Mouse (Mus musculus) stomach, embryonic 14.5 days (tissue): ENCODE data around the gene Knstrn. TPM values are rescaled to one million over a fixed set of nuclear protein-coding genes. Genes with fewer than 3 reads are reported as not detected.

Source experiments
- ATAC-seq: fragments of 200-750 bp; cut with Nextera tagmentation; 2 replicates; pipeline ENCODE4 v1.8.0; 2017; ENCODE audit warnings: low read depth, moderate TSS enrichment; ENCODE audit not compliant: insufficient number of reproducible peaks, insufficient read depth, low FRiP score
- H3K27ac ChIP-seq: fragments of 300-500 bp; sonication (generic); 2 replicates; pipeline ENCODE4 v1.5.1; 2014; ENCODE audit warnings: mild to moderate bottlenecking, low read length, moderate library complexity, mixed read lengths
- H3K27me3 ChIP-seq: fragments of 300-500 bp; sonication (generic); 2 replicates; pipeline ENCODE4 v1.6.1; 2014; ENCODE audit warnings: low read length, control low read depth, mixed read lengths; ENCODE audit not compliant: control insufficient read depth, insufficient read depth
- H3K36me3 ChIP-seq: fragments of 300-500 bp; sonication (generic); 2 replicates; pipeline ENCODE4 v1.6.1; 2014; ENCODE audit warnings: mild to moderate bottlenecking, control low read depth, low read length, moderate library complexity, mixed read lengths; ENCODE audit not compliant: control insufficient read depth, insufficient read depth
- H3K4me1 ChIP-seq: fragments of 300-500 bp; sonication (generic); 2 replicates; pipeline ENCODE4 v1.6.1; 2014; ENCODE audit warnings: low read length, control low read depth, mixed read lengths; ENCODE audit not compliant: control insufficient read depth, insufficient read depth
- H3K4me2 ChIP-seq: fragments of 300-500 bp; sonication (generic); replicated peaks from 2 replicates; pipeline ENCODE4 v1.6.1; 2014; ENCODE audit warnings: low read depth, low read length, control low read depth
- H3K4me3 ChIP-seq: fragments of 300-500 bp; sonication (generic); 2 replicates; pipeline ENCODE4 v1.5.1; 2014; ENCODE audit warnings: low read depth, low read length, control low read depth
- H3K9ac ChIP-seq: fragments of 300-500 bp; sonication (generic); replicated peaks from 2 replicates; pipeline ENCODE4 v1.6.1; 2014; ENCODE audit warnings: low read depth, mild to moderate bottlenecking, control low read depth, low read length, moderate library complexity, mixed read lengths
- H3K9me3 ChIP-seq: fragments of 300-500 bp; sonication (generic); 2 replicates; pipeline ENCODE4 v1.6.1; 2016; ENCODE audit warnings: low read depth, low read length, control low read depth; ENCODE audit not compliant: control insufficient read depth
- WGBS: fragments of 180-500 bp; shearing (Covaris S2); extraction: QIAGEN DNeasy Blood & Tissue Kit; methylation state at CpG from one replicate; pipeline ENCODE4 v1.1.7; 2014; 5-methylcytosine and 5-hydroxymethylcytosine counted together
- polyA plus RNA-seq: library from polyadenylated mRNA; unstranded; fragments of >200 nt; fragmentation: Nextera tagmentation; extraction: Ambion mirVana; gene quantifications from 2 replicates; pipeline ENCODE4 v1.2.1, GENCODE M21; 2014

Knstrn gene
- polyA plus RNA-seq, 1 experiment from 2014 or later, result 105 TPM

DNA sequence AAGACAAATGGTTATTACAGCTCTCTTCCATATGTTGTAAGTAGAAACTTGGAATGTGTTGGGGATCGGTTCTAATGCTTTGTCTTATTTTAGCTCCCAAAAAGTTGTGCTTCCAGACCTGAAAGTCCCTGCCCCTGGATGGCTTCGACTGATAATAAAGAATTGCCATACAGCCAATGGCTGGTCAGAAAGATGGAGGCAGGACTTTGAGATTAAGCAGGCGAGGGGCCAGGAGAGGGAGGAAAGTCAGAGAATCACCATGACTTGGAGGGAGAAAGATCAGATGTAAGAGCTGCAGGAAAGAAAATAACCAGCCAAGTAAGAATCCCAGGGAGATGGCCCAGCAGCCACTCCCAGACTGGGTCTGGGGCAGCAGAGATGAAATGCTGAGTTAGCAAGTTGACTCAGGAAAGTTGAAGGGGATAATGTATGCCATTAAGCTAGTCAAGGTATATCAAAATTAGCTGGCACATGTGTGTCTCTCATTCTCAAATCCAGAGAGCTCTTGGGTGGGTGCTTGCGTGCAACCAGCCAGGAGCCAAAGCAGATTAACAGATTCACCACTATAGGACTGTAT lies 11.2 kb upstream of the Knstrn start:
- no peak overlapping the region for H3K4me2 ChIP-seq
- WGBS, result 63% methylated on average over 4 of the region's 4 CpGs
- H3K36me3 ChIP-seq, result no peaks in the 10 kb centered on the region
- no peak overlapping the region for H3K9ac ChIP-seq
- H3K4me1 ChIP-seq, result no peaks in the 10 kb centered on the region
- no peaks in the 10 kb centered on the region for H3K9me3 ChIP-seq
- H3K27me3 ChIP-seq, result no peaks in the 10 kb centered on the region
- H3K27ac ChIP-seq, result no peak overlapping the region
- H3K4me3 ChIP-seq, result no peak overlapping the region
- ATAC-seq, result no peak

DNA sequence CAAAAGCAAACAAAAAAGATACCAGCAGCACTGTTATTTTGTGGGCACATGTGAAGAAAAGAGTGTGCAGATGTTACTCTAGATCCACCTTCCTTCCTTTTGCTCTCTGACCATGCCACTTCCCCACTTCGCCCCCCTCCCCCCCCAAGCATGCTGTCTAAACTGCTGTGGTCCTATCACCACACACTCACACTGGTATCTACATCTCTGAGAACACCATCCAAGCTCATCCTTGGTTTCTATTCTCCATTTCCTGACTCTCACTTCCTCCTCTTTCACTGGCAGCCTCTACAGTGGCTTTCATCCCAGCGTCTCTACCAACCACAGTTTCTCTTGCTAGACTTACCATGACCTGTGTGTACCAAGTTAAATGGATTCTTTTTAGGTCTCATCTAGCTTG lies 9.3 kb upstream of the Knstrn start:
- Histone ChIP-seq H3K9me3 (no peaks in the 10 kb centered on the region), H3K36me3 (no peaks in the 10 kb centered on the region), H3K4me2 (no peak overlapping the region), H3K9ac (no peak overlapping the region), H3K4me1 (no peaks in the 10 kb centered on the region), H3K27ac (no peak overlapping the region), H3K27me3 (no peaks in the 10 kb centered on the region), H3K4me3 (no peak overlapping the region)
- 79% methylated on average over 2 of the region's 2 CpGs for WGBS
- ATAC-seq, result no peak

DNA sequence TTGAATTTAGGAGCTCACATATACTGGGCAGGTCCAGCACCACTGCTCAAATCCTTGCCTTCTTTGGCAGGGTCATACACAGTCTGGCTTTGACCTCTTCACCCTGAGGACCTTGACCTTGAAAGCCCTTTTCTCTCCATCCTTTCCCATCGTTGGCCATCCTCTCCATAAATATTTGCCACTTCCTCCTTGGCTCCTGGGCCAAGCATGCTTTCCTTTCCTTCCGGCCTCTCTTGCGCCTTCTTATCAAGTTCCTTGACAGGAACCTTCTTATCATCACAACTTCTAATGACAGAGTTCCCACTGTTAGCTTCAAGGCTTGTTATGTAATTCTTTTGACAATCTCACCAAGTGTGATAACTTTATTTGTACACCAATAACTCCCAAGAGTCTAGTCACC lies 8.7 kb upstream of the Knstrn start:
- H3K4me2 ChIP-seq, result no peak overlapping the region
- H3K9me3 ChIP-seq, result no peaks in the 10 kb centered on the region
- H3K27me3 ChIP-seq, result no peaks in the 10 kb centered on the region
- H3K9ac ChIP-seq, result no peak overlapping the region
- WGBS, result 34% methylated on average over 3 of the region's 3 CpGs
- H3K4me1 ChIP-seq, result no peaks in the 10 kb centered on the region
- H3K36me3 ChIP-seq, result no peaks in the 10 kb centered on the region
- H3K27ac ChIP-seq, result no peak overlapping the region
- ATAC-seq, result no peak
- H3K4me3 ChIP-seq, result no peak overlapping the region

DNA sequence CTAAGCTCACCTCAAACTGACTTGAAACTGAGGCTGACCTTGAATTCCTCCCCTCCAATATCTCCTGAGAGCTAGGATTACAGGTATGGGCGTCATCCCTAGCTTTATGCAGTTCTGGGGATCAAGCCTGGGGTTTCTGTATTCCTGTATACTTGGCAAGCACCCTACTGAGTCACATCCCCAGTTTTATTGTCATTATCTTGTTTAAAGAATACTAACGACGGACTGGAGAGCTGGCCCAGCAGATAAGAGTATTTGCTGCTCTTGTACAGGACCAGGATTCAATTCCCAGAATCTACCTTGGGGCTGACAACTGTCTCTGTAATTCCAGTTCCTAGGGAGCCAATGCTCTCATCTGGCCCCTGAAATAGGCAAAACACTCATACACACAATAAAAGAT lies 8.0 kb upstream of the Knstrn start:
- Histone ChIP-seq H3K4me3 (no peak overlapping the region), H3K36me3 (no peaks in the 10 kb centered on the region), H3K27ac (no peak overlapping the region), H3K4me1 (no peaks in the 10 kb centered on the region), H3K9ac (no peak overlapping the region), H3K27me3 (no peaks in the 10 kb centered on the region), H3K9me3 (no peaks in the 10 kb centered on the region), H3K4me2 (no peak overlapping the region)
- ATAC-seq, result no peak
- WGBS, result 17% methylated on average over 3 of the region's 3 CpGs

DNA sequence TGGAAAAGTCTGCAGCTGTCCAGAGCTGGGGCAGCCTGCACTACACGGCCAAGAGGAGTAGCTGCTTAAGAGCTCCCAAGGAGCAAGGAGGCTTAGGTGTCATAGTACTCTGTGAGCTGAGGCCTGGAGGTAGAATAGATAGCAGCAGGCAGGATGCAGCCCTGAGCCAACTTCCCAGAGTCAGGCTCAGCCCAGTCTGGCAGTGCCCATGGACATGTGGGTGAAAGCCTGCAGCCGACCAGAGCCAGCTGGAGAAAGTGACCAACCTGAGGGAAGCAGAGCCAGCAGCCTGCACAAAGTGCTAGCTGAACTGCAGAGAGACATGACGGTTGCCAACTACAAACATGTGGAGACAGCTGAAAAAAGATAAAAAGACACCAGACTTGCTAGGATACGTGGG lies 6.9 kb upstream of the Knstrn start:
- no peaks in the 10 kb centered on the region for H3K9me3 ChIP-seq
- H3K4me2 ChIP-seq, result no peak overlapping the region
- no peaks in the 10 kb centered on the region for H3K27me3 ChIP-seq
- H3K27ac ChIP-seq, result no peak overlapping the region
- H3K4me1 ChIP-seq, result no peaks in the 10 kb centered on the region
- no peaks in the 10 kb centered on the region for H3K36me3 ChIP-seq
- H3K9ac ChIP-seq, result no peak overlapping the region
- 61% methylated on average over 4 of the region's 4 CpGs for WGBS
- no peak overlapping the region for H3K4me3 ChIP-seq
- no peak for ATAC-seq

DNA sequence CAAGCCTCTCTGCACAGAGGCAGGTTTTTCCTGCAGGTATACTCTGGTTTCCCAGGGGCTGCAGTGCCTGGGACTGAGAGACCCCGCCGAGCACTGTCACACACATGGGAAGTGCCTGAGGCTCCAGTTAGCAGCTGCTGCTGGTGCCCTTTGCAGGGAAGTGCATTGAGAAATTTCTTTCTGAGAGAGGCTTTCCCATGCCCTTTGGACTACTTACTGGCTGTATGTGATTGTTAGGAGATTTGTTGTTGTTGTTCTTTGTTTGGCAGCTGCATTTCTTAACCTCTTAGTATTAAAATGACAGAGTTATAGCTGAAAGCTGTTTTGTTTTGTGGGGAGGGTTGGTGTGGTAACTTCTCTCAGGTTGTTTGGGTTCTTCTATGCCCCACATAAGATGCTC lies 2.9 kb upstream of the Knstrn start:
- 44% methylated on average over 2 of the region's 2 CpGs for WGBS
- no peak overlapping the region for H3K4me2 ChIP-seq
- no peaks in the 10 kb centered on the region for H3K36me3 ChIP-seq
- H3K27ac ChIP-seq, result no peak overlapping the region
- H3K9me3 ChIP-seq, result no peaks in the 10 kb centered on the region
- H3K4me1 ChIP-seq, result peaks cover 12% of the 10 kb centered on the region
- H3K27me3 ChIP-seq, result no peaks in the 10 kb centered on the region
- ATAC-seq, result no peak
- H3K9ac ChIP-seq, result no peak overlapping the region
- H3K4me3 ChIP-seq, result no peak overlapping the region

DNA sequence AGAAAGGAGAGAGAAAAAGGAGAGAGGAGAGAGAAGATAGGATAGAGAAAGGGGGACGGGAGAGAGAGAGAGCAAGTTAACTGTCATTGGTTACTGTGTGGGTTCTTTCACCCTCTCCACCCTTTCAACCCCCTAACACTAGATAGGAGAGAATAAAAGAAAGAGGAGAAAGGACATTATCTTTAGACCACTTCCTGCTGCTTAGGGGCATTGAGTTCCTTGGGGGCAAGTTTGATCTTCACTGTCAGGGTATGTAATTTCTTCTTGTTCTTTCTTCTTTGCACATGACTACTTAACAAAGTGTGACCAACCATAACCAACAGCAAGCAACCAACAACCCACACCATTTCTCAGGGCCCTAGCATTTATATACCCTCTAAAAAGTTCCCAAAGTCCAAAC lies 1.1 kb upstream of the Knstrn start:
- Histone ChIP-seq H3K36me3 (peaks cover 2% of the 10 kb centered on the region; the same call in 1 of the 2 replicates), H3K4me2 (no peak overlapping the region), H3K9ac (no peak overlapping the region), H3K4me1 (peaks cover 13% of the 10 kb centered on the region), H3K27ac (no peak overlapping the region), H3K27me3 (no peaks in the 10 kb centered on the region), H3K4me3 (no peak overlapping the region), H3K9me3 (no peaks in the 10 kb centered on the region)
- 55% methylated on average over 1 of the region's 1 CpGs for WGBS
- no peak for ATAC-seq

DNA sequence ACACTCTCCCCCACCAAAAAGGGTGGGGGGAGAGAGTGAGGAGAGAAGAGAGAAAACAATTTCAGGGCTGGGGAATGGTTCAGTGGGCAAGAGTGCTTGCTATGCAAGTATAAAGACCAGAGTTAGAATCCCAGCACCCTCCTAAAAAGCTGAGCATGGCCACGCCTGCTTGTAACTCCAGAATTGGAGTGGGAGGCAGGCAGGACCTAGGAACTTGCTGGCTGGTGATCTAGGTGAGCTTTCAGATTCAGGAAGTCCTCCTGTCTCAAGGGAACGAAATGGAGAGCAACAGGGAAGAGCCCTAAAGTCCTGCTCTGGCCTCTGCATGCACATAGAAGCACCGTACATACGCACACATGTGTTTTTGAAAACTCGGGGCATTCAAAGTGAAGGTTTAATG lies 9.0 kb downstream of the Knstrn start:
- Histone ChIP-seq H3K4me1 (no peaks in the 10 kb centered on the region), H3K27me3 (no peaks in the 10 kb centered on the region), H3K27ac (no peak overlapping the region), H3K4me2 (no peak overlapping the region), H3K9ac (no peak overlapping the region), H3K4me3 (no peak overlapping the region), H3K9me3 (no peaks in the 10 kb centered on the region), H3K36me3 (peaks cover 23% of the 10 kb centered on the region)
- 91% methylated on average over 5 of the region's 5 CpGs for WGBS
- ATAC-seq, result no peak

DNA sequence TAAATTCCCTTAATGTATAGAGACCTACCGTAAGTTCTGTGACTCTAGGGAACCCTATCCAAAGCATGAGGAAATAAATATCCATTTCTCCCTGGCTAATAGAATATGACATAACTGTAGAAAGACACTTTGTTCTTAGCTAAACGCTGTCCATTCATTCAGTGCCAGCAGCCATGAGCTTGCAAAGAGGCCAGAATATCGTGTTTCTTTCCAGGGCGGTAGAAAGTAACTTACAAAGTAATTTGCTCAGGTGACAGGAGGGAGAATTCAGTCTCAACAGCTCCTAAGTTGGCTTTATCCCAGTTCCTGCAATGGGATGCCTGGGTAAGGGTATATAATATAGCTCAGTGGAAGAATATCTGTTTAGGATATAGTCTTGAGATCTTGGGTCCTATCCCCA lies 10.6 kb downstream of the Knstrn start:
- Histone ChIP-seq H3K27me3 (no peaks in the 10 kb centered on the region), H3K4me1 (no peaks in the 10 kb centered on the region), H3K4me3 (no peak overlapping the region), H3K4me2 (no peak overlapping the region), H3K9ac (no peak overlapping the region), H3K27ac (no peak overlapping the region), H3K9me3 (no peaks in the 10 kb centered on the region), H3K36me3 (peaks cover 21% of the 10 kb centered on the region)
- ATAC-seq, result no peak
- WGBS, result 94% methylated on average over 4 of the region's 4 CpGs
